Mouse (Mus musculus) gastrocnemius, postnatal 10 days (tissue): ENCODE data around the gene Coro2a. TPM values are rescaled to one million over a fixed set of nuclear protein-coding genes. Genes with fewer than 3 reads are reported as not detected.
A peak's percentile ranks its signal among the peaks of the same experiment; 100 is the strongest.
"Not testable (repeated sequence)": the region's sequence is repeated elsewhere in the genome, so short reads cannot be mapped to it uniquely, and the experiment has no call there.

Experiments used
- DNase-seq: peaks from one replicate; pipeline ENCODE4 v3.0.0; 2021; ENCODE audit warnings: mixed read lengths
- long read RNA-seq, 2 experiments: library from polyadenylated mRNA; stranded (forward); transcript quantifications; one replicate each; pipeline ENCODE4 v2.0.0; 2021
- total RNA-seq, 2 experiments: library from RNA; stranded (reverse); gene quantifications; 2 replicates each; pipeline ENCODE4 v1.2.3; 2021

Coro2a gene
- under 1 TPM; 0.40 to 0.52 TPM for total RNA-seq
- long read RNA-seq, experiment 1, result 0 reads
- long read RNA-seq, experiment 2, result 0 reads

- peak; percentile 89 for DNase-seq
These were observed at the start of gene Coro2a for GRCm38 (mm10) chr4:46601844-46602423. Gene Coro2a (minus strand): TSS chr4:46602202.

- DNase-seq, result peak; percentile 95
These were observed 48.2 kb upstream of the Coro2a start, which contains the start of gene Tbc1d2 for GRCm38 (mm10) chr4:46650086-46650753. Gene Tbc1d2 (minus strand): TSS chr4:46650209.

- no peak for DNase-seq
These were observed 47.2 kb upstream of the Coro2a start for GRCm38 (mm10) chr4:46649161-46649560.

- no peak for DNase-seq
These were observed 41.7 kb upstream of the Coro2a start for GRCm38 (mm10) chr4:46643676-46644112.

GRCm38 (mm10) chr4:46642924-46643675 is 41.1 kb upstream of the Coro2a start:
- no peak for DNase-seq

- DNase-seq, result no peak
These were observed 39.3 kb upstream of the Coro2a start for GRCm38 (mm10) chr4:46641283-46641682.

- DNase-seq, result no peak
These were observed 37.9 kb upstream of the Coro2a start for GRCm38 (mm10) chr4:46639866-46640265.

GRCm38 (mm10) chr4:46637250-46637649 is 35.2 kb upstream of the Coro2a start:
- DNase-seq, result not testable (repeated sequence)

GRCm38 (mm10) chr4:46635702-46636430 is 33.9 kb upstream of the Coro2a start:
- DNase-seq, result no peak

- DNase-seq, result no peak
These were observed 32.9 kb upstream of the Coro2a start for GRCm38 (mm10) chr4:46634881-46635280.

GRCm38 (mm10) chr4:46633565-46633964 is 31.6 kb upstream of the Coro2a start:
- not testable (repeated sequence) for DNase-seq

GRCm38 (mm10) chr4:46632465-46632864 is 30.5 kb upstream of the Coro2a start:
- no peak for DNase-seq

GRCm38 (mm10) chr4:46630390-46630789 is 28.4 kb upstream of the Coro2a start:
- DNase-seq, result no peak

- DNase-seq, result no peak
These were observed 26.9 kb upstream of the Coro2a start for GRCm38 (mm10) chr4:46628873-46629272.

- DNase-seq, result no peak
These were observed 26.1 kb upstream of the Coro2a start for GRCm38 (mm10) chr4:46628081-46628480.

GRCm38 (mm10) chr4:46625101-46625500 is 23.1 kb upstream of the Coro2a start:
- no peak for DNase-seq

- DNase-seq, result no peak
These were observed 21.0 kb upstream of the Coro2a start for GRCm38 (mm10) chr4:46623007-46623406.

GRCm38 (mm10) chr4:46620946-46621345 is 18.9 kb upstream of the Coro2a start:
- DNase-seq, result no peak

GRCm38 (mm10) chr4:46620330-46620729 is 18.3 kb upstream of the Coro2a start:
- no peak for DNase-seq

- DNase-seq, result no peak
These were observed 16.3 kb upstream of the Coro2a start for GRCm38 (mm10) chr4:46618196-46618817.

- no peak for DNase-seq
These were observed 15.4 kb upstream of the Coro2a start for GRCm38 (mm10) chr4:46617408-46617807.

- DNase-seq, result no peak
These were observed 12.6 kb upstream of the Coro2a start for GRCm38 (mm10) chr4:46614641-46615040.
